Mouse (Mus musculus) gastrocnemius, adult 2 months (tissue): Measurements from ENCODE around the gene Wfdc15b. TPM values are rescaled to one million over a fixed set of nuclear protein-coding genes. Genes with fewer than 3 reads are reported as not detected.

Experiments
- DNase-seq: peaks from one replicate; pipeline ENCODE4 v3.0.0; 2022
- H3K27ac ChIP-seq: fragments of 200-600 bp; 2 replicates; pipeline ENCODE4 v1.8.1; 2022; ENCODE audit warnings: mild to moderate bottlenecking
- H3K4me3 ChIP-seq: fragments of 200-600 bp; 2 replicates; pipeline ENCODE4 v1.8.1; 2022; ENCODE audit warnings: mild to moderate bottlenecking, moderate library complexity
- CTCF ChIP-seq: fragments of 200-600 bp; IDR thresholded peaks from 2 replicates; pipeline ENCODE4 v1.8.1; 2022; ENCODE audit warnings: antibody characterized with exemption, mild to moderate bottlenecking, moderate library complexity
- intact Hi-C: fragments of 180-260 bp; cut with DNase I; formaldehyde crosslinking; loops from one replicate; pipeline ENCODE4 v1.15.1; 2025
- total RNA-seq, 2 experiments: library from RNA; stranded (reverse); gene quantifications; 2 replicates each; pipeline ENCODE4 v1.2.3; 2021

The Wfdc15b gene
- total RNA-seq, 2 experiments from 2014 or later, result not detected

DNA sequence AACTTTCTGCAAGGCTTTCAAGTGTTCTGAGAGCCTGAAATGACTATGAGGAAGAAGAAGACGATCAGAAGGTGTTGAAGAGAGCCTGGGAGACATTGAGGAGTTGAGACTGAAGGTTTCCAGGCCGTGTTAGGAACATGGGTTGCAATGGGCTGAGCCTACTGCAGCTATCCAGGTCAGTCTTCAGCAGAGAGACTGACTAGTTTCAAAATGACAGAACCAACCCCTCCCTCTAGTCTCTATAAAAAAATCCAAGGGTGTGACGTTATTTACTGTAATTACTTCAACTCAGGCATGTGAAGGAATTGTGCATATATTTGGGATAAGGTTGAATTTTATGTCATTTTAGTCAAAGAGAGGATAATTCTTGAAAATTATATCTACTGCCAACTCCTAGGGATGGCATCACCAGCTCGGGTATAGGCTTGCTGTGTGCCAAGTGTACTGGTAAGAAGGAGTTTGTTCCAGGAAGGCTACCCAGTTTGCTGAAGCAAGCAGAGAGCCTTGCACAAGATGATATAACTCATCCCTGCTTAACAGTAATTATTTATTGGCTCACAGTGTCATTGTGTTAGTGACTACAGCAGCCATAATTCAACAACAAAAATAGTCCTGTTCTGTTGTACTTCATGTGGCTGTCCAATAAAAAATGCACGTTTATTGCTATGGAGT, 26.4 kb downstream of the Wfdc15b start:
- intact Hi-C loops, result no loop called here
- Histone ChIP-seq H3K4me3 (no peak overlapping the region), H3K27ac (no peak overlapping the region)
- DNase-seq, result no peak
- TF ChIP-seq CTCF, result no peak

DNA sequence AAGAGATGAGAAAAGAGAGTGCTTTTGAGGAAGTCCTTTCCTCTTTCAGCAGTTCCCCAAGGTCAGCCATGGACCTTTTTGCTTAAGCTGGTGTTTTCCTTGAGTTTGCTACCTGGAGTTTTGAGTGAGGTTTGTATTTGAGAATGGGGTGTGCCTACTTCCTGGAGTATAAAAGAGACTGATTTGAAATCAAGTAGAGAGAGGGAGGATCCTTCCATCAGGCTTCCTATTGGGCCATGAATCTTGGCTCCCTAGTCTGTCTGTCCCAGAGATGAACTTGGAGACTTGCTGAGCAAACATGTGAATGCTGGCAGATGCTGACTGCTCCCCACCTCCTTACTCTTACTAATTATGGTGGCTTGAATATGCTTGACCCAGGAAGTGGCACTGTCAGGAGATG, 29.2 kb downstream of the Wfdc15b start:
- Histone ChIP-seq H3K4me3 (no peak overlapping the region), H3K27ac (no peak overlapping the region)
- no peak for TF ChIP-seq CTCF
- intact Hi-C loops, result no loop called here
- DNase-seq, result no peak

DNA sequence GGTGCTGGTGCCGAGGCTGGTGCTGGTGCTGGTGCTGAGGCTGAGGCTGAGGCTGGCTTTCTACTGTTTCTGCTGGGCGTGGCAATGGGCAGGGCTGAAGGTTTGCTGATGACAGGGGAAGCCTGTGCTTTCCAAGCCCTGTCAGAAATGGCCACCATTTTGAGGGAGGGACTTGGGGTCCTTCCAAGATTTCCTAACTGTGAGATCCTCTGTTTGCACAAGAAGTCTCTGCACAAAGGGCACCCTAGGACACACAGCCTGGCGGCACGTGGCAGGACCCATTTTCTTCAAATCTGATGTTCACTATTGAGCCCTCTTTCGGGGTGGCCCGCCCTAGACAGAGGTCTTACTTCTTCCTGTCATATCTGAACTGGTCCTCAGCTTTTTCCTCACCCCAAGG, 30.9 kb downstream of the Wfdc15b start, which contains the start of gene Wfdc12:
Wfdc12 (minus strand) TSS at position 33 of the 400 bp plus-strand sequence.
- no peak within 1 kb of the TSS for H3K4me3 ChIP-seq
- no peak for TF ChIP-seq CTCF
- no peak within 1 kb of the TSS for H3K27ac ChIP-seq
- intact Hi-C loops, result no loop called here
- DNase-seq, result no peak

DNA sequence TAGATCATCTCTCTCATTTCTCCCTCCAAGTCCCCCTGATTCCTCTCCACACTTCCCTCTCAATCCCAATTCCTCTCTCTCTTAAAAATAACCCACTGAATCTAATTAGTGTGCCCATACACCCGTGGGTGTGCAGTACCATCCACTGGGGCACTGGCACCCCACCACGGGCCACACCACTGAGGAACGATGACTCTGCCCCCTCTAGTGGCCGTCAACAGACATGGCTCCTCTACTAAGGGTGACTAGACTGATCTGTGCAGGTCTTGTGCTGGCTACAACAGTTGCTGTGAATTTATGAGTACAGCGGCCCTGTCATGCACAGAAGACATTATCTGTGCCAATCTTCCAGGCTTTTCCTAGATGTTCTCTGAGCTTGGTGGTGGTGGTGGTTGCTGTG, 32.7 kb downstream of the Wfdc15b start:
- H3K4me3 ChIP-seq, result no peak overlapping the region
- intact Hi-C loops, result no loop called here
- H3K27ac ChIP-seq, result no peak overlapping the region
- TF ChIP-seq CTCF, result peak; percentile 64
- DNase-seq, result no peak

DNA sequence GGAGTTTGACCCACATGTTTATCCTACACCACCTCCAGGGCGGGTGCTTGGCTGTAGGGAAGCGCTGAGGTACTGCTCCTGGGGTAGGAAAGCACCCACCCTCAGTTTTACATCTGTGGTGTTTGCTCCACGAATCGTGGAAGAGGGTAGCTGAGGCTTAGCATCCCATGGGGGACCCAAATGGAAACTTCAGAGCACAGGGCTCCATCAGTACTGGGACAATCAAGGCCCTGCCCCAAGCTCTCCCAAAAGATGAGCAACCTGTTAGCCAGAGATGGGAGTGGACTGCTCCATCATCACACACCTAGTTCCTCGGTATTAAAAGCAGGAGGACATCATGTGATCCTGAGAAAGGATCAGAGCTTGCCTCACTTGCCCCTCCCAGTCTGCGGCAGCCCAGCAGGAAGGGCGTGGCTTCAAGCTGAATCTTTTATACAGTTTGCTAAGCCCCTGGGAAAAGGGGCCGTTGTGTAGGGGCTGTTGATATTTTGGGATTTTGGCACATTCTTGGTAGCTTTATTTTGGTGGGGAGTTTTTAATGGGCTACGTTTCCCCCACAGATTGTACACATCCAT, 37.2 kb downstream of the Wfdc15b start:
- no peak for DNase-seq
- no peak for TF ChIP-seq CTCF
- Histone ChIP-seq H3K27ac (no peak overlapping the region), H3K4me3 (no peak overlapping the region)
- intact Hi-C loops, result no loop called here

DNA sequence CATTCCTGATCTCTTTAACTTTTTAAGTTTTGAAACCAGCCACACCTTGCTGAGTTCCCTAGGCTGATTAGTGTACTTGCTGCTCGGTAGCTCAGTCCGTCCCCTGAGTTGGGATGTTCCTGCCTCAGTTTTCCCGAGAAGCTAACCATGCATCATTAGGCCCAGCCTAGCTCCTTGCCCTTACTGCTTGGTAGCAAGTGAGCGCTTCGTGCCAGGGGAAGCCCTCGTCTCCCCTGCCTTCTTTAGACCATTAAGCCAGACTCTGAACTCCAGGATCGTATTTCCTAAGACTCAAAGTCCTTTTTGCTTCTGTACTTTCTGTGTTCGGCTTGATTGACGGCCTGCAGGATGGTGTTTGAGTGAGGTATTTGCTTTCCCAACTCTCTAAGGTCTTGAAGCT, 38.1 kb downstream of the Wfdc15b start:
- no peak for DNase-seq
- Histone ChIP-seq H3K27ac (no peak overlapping the region), H3K4me3 (no peak overlapping the region)
- intact Hi-C loops, result no loop called here
- no peak for TF ChIP-seq CTCF

DNA sequence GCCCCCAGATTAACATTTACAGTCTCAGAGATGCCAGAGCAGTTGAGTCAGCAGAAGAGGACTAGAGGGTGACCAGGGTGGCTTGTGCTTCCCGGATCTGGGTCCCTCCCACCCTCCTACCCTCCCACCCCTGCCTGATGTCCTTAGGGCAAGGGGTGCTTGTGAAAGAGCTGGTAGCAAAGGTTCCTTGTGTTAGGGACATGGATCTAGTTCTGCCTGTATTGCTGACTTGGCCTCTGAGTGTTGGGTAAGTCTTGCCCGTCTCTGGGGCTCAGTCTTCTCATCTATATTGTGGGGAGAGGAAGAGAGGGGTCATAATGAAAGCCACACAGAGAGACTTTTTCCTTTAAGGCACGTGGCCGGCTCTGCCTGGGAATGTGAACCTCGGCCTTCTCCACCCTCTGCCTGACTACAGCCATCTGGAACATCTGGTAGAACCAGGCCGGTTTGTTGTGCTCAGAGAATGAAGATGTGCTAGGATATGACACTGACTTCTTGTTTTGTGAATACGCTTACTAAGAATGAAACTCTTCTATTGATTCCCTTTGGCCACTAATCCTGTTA, 38.7 kb downstream of the Wfdc15b start, which contains the start of gene Wfdc5:
Wfdc5 (minus strand) TSS at position 51 of the 564 bp plus-strand sequence.
- no peak for DNase-seq
- intact Hi-C loops, result no loop called here
- H3K4me3 ChIP-seq, result no peak within 1 kb of the TSS
- H3K27ac ChIP-seq, result no peak within 1 kb of the TSS
- no peak for TF ChIP-seq CTCF

DNA sequence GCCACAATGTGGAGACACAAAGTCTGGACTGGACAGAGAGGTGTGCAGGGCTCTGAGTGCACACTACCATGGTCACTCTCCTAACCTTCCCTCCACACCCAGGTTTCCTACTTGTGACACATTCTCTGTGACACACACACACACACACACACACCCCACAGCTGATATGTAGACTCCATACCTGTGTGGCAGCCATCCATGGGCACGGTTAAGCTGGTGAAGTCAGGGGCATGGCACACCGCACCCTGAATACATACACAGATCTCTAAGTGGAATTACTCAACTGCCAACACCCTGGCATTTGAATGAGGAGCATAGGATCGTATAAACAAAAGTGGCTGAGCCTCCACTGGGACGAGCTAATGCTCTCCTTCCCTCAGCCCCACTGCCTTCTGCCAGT, 40.7 kb downstream of the Wfdc15b start:
- Histone ChIP-seq H3K27ac (no peak overlapping the region), H3K4me3 (no peak overlapping the region)
- intact Hi-C loops, result loop anchor here (1.0 to 2.0 kb wide), 2 partner anchors 44 to 77 kb away; no protein-coding TSS in a partner anchor
- no peak for TF ChIP-seq CTCF
- no peak for DNase-seq

DNA sequence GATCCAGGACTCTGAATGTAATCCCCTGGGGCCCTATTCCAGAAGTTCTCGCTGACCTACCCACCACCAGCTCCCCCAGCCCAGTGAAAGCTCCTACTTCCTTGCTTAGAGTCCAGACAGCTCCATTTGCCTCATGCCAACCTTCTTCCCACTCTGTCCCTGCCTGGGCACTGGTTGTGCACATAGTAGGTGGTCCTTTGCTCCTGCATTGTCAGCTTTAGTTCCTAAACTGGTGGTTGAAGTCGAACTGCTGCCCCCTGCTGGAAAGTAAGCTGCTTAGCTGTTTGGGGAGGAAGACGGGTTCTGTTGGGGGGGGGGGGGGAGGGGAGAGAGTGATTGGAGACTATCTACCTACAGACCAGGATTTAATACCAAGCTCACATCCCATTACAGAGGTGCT, 41.3 kb downstream of the Wfdc15b start:
- TF ChIP-seq CTCF, result peak; percentile 57
- no peak overlapping the region for H3K4me3 ChIP-seq
- peak; percentile 56 for DNase-seq
- intact Hi-C loops, result loop anchor here (1.0 to 2.0 kb wide), 2 partner anchors 43 to 77 kb away; no protein-coding TSS in a partner anchor
- peak overlapping the region; percentile 53; the same call in 1 of the 2 replicates for H3K27ac ChIP-seq

DNA sequence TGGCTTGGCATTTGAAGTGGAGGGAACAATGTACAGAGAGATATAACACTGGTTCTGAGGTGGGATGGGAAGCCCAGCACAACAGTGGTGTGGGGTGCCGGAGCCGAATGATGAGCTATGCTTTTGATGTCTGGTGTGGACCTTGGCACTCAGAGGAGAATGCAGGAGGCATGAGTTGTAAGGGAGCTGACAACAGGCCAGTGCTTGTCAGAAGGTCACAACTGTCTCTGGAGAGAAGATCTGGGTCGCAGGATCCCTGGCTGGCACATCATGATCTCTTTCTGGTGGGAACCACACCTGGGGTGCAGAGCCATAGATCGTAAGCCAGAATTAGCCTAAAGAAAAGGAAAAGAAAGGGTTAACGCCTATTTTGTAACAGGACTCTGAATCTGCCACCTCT, 43.6 kb downstream of the Wfdc15b start:
- intact Hi-C loops, result no loop called here
- Histone ChIP-seq H3K4me3 (no peak overlapping the region), H3K27ac (peak overlapping the region; percentile 76)
- no peak for TF ChIP-seq CTCF
- no peak for DNase-seq

DNA sequence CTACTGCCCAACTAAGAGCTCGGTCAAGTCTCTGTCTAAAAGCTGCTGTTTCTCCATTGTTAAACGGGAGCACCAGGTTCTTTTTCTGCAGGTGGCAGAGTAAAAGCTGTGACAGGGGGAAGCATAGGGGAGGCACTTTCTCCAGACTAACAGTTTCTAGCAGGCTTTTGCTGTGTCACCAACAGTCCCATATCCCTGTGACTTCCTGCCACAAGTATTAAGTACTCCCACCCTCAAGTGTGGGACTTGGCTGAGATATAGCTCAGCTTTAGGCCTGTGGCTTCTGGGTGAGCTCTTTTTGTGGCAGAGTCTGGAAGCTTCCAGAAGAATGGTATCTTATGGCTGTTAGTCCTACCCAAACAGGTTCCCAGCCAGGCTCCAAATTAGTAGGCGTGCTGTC, 45.6 kb downstream of the Wfdc15b start:
- no peak for TF ChIP-seq CTCF
- intact Hi-C loops, result no loop called here

DNA sequence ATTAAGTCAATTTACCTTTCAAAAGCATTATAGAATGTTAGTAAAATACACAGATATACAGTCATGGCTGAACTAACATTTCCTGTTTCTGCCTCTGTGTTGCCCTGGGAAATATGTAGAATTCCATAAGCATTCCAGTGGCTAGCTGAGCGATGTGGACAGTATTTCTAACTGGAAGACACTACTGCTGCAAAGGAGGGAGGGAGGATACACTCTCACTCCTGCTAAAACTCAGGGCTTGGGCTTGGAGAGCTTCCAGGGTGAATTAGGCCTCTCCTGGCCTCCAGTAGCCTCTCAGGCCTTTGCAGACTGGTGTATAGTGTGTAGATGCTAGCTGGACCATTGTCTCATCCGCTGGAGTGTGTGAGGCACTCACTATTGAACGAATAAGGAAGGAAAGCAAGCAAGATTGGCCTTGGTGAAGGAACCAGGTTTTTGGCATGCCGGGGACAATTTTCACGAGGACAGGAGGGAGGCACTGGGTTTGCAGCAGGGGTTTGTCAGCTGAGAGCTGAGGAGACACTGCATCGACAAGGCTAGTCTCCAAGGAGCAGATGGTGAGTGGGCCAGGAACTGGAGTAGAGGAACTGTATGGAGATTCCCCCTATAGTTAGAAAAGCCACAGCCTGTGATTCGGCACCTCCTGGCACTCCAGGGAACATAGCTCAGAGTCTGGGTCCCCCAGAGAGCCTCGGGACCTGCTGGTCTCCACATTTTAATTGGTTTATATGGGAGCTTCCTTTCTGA, 46.6 kb downstream of the Wfdc15b start:
- DNase-seq, result no peak
- H3K27ac ChIP-seq, result no peak overlapping the region
- intact Hi-C loops, result no loop called here

More for the DNA sequence above, 45.6 kb downstream of the Wfdc15b start:
- no peak overlapping the region for H3K4me3 ChIP-seq
- no peak for DNase-seq
- no peak overlapping the region for H3K27ac ChIP-seq

DNA sequence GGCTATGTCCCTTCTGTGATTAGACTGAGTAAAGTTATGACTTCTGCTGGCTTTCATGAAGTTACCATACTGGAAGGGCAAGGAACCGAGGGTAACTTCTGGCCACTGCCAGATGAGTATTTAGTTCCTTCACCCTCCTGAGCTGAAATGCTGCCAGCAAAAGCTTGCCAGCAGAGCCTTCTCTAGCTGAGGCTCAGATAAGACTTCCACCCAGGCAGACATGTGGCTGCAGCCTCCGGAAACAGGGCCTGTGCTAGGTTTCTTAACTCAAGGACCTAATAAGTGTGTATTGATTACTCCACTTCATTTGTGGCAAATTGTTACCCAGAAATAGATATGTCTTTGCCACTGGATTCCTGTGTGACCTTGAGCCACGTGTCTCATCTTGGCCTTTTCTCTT, 48.1 kb downstream of the Wfdc15b start:
- no peak for TF ChIP-seq CTCF
- intact Hi-C loops, result no loop called here
- Histone ChIP-seq H3K27ac (peak overlapping the region; percentile 10; the same call in 1 of the 2 replicates), H3K4me3 (no peak overlapping the region)
- peak; percentile 84 for DNase-seq

More for the DNA sequence above, 46.6 kb downstream of the Wfdc15b start:
- no peak for TF ChIP-seq CTCF
- H3K4me3 ChIP-seq, result no peak overlapping the region
